Mouse (Mus musculus) hindbrain, embryonic 13.5 days (tissue): ENCODE results near the gene Togaram1. TPM values are rescaled to one million over a fixed set of nuclear protein-coding genes. Genes with fewer than 3 reads are reported as not detected.
A peak's percentile ranks its signal among the peaks of the same experiment; 100 is the strongest.

Experiments
- ATAC-seq: fragments of 200-750 bp; cut with Nextera tagmentation; 2 replicates; pipeline ENCODE4 v1.8.0; 2017; ENCODE audit warnings: moderate TSS enrichment; ENCODE audit not compliant: low FRiP score
- H3K27ac ChIP-seq: fragments of 300-500 bp; sonication (generic); 2 replicates; pipeline ENCODE4 v1.5.1; 2015; ENCODE audit warnings: inconsistent platforms, mild to moderate bottlenecking, moderate library complexity
- H3K27me3 ChIP-seq: fragments of 300-500 bp; sonication (generic); 2 replicates; pipeline ENCODE4 v1.6.1; 2015; ENCODE audit warnings: mild to moderate bottlenecking, inconsistent platforms
- H3K36me3 ChIP-seq: fragments of 300-500 bp; sonication (generic); 2 replicates; pipeline ENCODE4 v1.6.1; 2015; ENCODE audit warnings: mild to moderate bottlenecking, inconsistent platforms
- H3K4me1 ChIP-seq: fragments of 300-500 bp; sonication (generic); replicated peaks from 2 replicates; pipeline ENCODE4 v1.6.1; 2015; ENCODE audit warnings: inconsistent platforms
- H3K4me2 ChIP-seq: fragments of 300-500 bp; sonication (generic); 2 replicates; pipeline ENCODE4 v1.6.1; 2015; ENCODE audit warnings: inconsistent platforms, mild to moderate bottlenecking, moderate library complexity
- H3K4me3 ChIP-seq: fragments of 300-500 bp; sonication (generic); 2 replicates; pipeline ENCODE4 v1.5.1; 2015; ENCODE audit warnings: mild to moderate bottlenecking, inconsistent platforms
- H3K9ac ChIP-seq: fragments of 300-500 bp; sonication (generic); 2 replicates; pipeline ENCODE4 v1.6.1; 2015; ENCODE audit warnings: mild to moderate bottlenecking, inconsistent platforms
- H3K9me3 ChIP-seq: fragments of 300-500 bp; sonication (generic); 2 replicates; pipeline ENCODE4 v1.6.1; 2016; ENCODE audit warnings: inconsistent platforms
- WGBS: fragments of 180-500 bp; shearing (Covaris S2); methylation state at CpG from one replicate; pipeline ENCODE4 v1.1.7; 2015; 5-methylcytosine and 5-hydroxymethylcytosine counted together
- polyA plus RNA-seq: library from polyadenylated mRNA; unstranded; fragments of >200 nt; fragmentation: Nextera tagmentation; extraction: Ambion mirVana; gene quantifications from 2 replicates; pipeline ENCODE4 v1.2.1, GENCODE M21; 2015

Togaram1 gene
- polyA plus RNA-seq, result 24.1 and 24.7 TPM in 2 replicates

- ATAC-seq, result peak; percentile 99
- Histone ChIP-seq H3K4me3 (peak within 1 kb of the TSS; percentile 94), H3K9me3 (no peaks in the 10 kb centered on the region), H3K9ac (peak within 1 kb of the TSS; percentile 94), H3K27me3 (no peaks in the 10 kb centered on the region), H3K36me3 (no peaks in the 10 kb centered on the region), H3K27ac (peak within 1 kb of the TSS; percentile 93), H3K4me1 (peaks cover 45% of the 10 kb centered on the region), H3K4me2 (peak within 1 kb of the TSS; percentile 98)
- under 1% methylated on average over 45 of the region's 45 CpGs for WGBS
These were observed at the start of gene Togaram1, which contains the start of gene Klhl28 for GRCm38 (mm10) chr12:64965124-64966026. Gene Togaram1 (plus strand): TSS chr12:64965804. Gene Klhl28 (minus strand): TSS chr12:64965534.

- Histone ChIP-seq H3K4me2 (no peak overlapping the region), H3K27me3 (no peaks in the 10 kb centered on the region), H3K9me3 (no peaks in the 10 kb centered on the region), H3K27ac (no peak overlapping the region), H3K36me3 (peaks cover 10% of the 10 kb centered on the region), H3K4me1 (peaks cover 6% of the 10 kb centered on the region; the same call in 1 of the 2 replicates), H3K9ac (no peak overlapping the region), H3K4me3 (no peak overlapping the region)
- ATAC-seq, result no peak
These were observed 48.9 kb upstream of the Togaram1 start for GRCm38 (mm10) chr12:64916735-64917134.

GRCm38 (mm10) chr12:64917578-64918471 lies 47.8 kb upstream of the Togaram1 start, which contains the start of gene Gm527:
Gene Gm527 (plus strand): TSS chr12:64917906.
- under 1% methylated on average over 47 of the region's 93 CpGs for WGBS
- Histone ChIP-seq H3K4me3 (peak within 1 kb of the TSS; percentile 87), H3K4me1 (peaks cover 6% of the 10 kb centered on the region; the same call in 1 of the 2 replicates), H3K27me3 (no peaks in the 10 kb centered on the region), H3K9me3 (no peaks in the 10 kb centered on the region), H3K36me3 (peaks cover 13% of the 10 kb centered on the region), H3K27ac (peak within 1 kb of the TSS; percentile 87), H3K4me2 (peak within 1 kb of the TSS; percentile 73), H3K9ac (peak within 1 kb of the TSS; percentile 85)
- peak; percentile 100 for ATAC-seq

GRCm38 (mm10) chr12:64937493-64937892 lies 28.1 kb upstream of the Togaram1 start:
- Histone ChIP-seq H3K4me1 (no peaks in the 10 kb centered on the region), H3K9me3 (no peaks in the 10 kb centered on the region), H3K4me2 (no peak overlapping the region), H3K9ac (no peak overlapping the region), H3K4me3 (no peak overlapping the region), H3K27ac (no peak overlapping the region), H3K36me3 (peaks cover 6% of the 10 kb centered on the region), H3K27me3 (no peaks in the 10 kb centered on the region)
- 85% methylated on average over 2 of the region's 2 CpGs for WGBS
- ATAC-seq, result no peak

- peak overlapping the region; percentile 94 for H3K4me3 ChIP-seq
- peaks cover 36% of the 10 kb centered on the region for H3K4me1 ChIP-seq
- peak overlapping the region; percentile 78 for H3K9ac ChIP-seq
- no peaks in the 10 kb centered on the region for H3K9me3 ChIP-seq
- H3K36me3 ChIP-seq, result no peaks in the 10 kb centered on the region
- no peaks in the 10 kb centered on the region for H3K27me3 ChIP-seq
- H3K27ac ChIP-seq, result peak overlapping the region; percentile 74; the same call in 1 of the 2 replicates
- 24% methylated on average over 4 of the region's 4 CpGs for WGBS
- ATAC-seq, result no peak
- peak overlapping the region; percentile 90 for H3K4me2 ChIP-seq
These were observed 1.0 kb upstream of the Togaram1 start for GRCm38 (mm10) chr12:64964560-64964959.

- H3K4me1 ChIP-seq, result peaks cover 52% of the 10 kb centered on the region
- WGBS, result 0% methylated on average over 44 of the region's 44 CpGs
- peak overlapping the region; percentile 93 for H3K27ac ChIP-seq
- H3K27me3 ChIP-seq, result no peaks in the 10 kb centered on the region
- no peaks in the 10 kb centered on the region for H3K9me3 ChIP-seq
- no peak for ATAC-seq
- H3K36me3 ChIP-seq, result no peaks in the 10 kb centered on the region
- peak overlapping the region; percentile 94 for H3K9ac ChIP-seq
- peak overlapping the region; percentile 94 for H3K4me3 ChIP-seq
- H3K4me2 ChIP-seq, result peak overlapping the region; percentile 98
These were observed 562 bp downstream of the Togaram1 start for GRCm38 (mm10) chr12:64966101-64966631.

GRCm38 (mm10) chr12:64966652-64967435 lies 1.2 kb downstream of the Togaram1 start:
- Histone ChIP-seq H3K9me3 (no peaks in the 10 kb centered on the region), H3K36me3 (no peaks in the 10 kb centered on the region), H3K4me1 (peaks cover 58% of the 10 kb centered on the region), H3K27me3 (no peaks in the 10 kb centered on the region), H3K9ac (peak overlapping the region; percentile 94), H3K27ac (peak overlapping the region; percentile 93), H3K4me3 (peak overlapping the region; percentile 94), H3K4me2 (peak overlapping the region; percentile 98)
- WGBS, result 4% methylated on average over 19 of the region's 19 CpGs
- no peak for ATAC-seq

GRCm38 (mm10) chr12:64967470-64967869 lies 1.9 kb downstream of the Togaram1 start:
- Histone ChIP-seq H3K4me1 (peaks cover 63% of the 10 kb centered on the region), H3K36me3 (no peaks in the 10 kb centered on the region), H3K9ac (peak overlapping the region; percentile 94), H3K27ac (no peak overlapping the region), H3K27me3 (no peaks in the 10 kb centered on the region), H3K4me3 (peak overlapping the region; percentile 94), H3K9me3 (no peaks in the 10 kb centered on the region), H3K4me2 (peak overlapping the region; percentile 98)
- WGBS, result 1% methylated on average over 9 of the region's 9 CpGs
- no peak for ATAC-seq

GRCm38 (mm10) chr12:64968067-64968466 lies 2.5 kb downstream of the Togaram1 start:
- H3K27ac ChIP-seq, result no peak overlapping the region
- H3K4me2 ChIP-seq, result peak overlapping the region; percentile 98
- no peak for ATAC-seq
- WGBS, result 6% methylated on average over 2 of the region's 2 CpGs
- H3K9me3 ChIP-seq, result no peaks in the 10 kb centered on the region
- no peaks in the 10 kb centered on the region for H3K27me3 ChIP-seq
- no peaks in the 10 kb centered on the region for H3K36me3 ChIP-seq
- H3K9ac ChIP-seq, result peak overlapping the region; percentile 94
- H3K4me3 ChIP-seq, result peak overlapping the region; percentile 94
- peaks cover 63% of the 10 kb centered on the region for H3K4me1 ChIP-seq

- H3K4me3 ChIP-seq, result peak overlapping the region; percentile 4
- H3K9me3 ChIP-seq, result no peaks in the 10 kb centered on the region
- ATAC-seq, result no peak
- H3K4me2 ChIP-seq, result peak overlapping the region; percentile 66
- no peak overlapping the region for H3K27ac ChIP-seq
- H3K9ac ChIP-seq, result peak overlapping the region; percentile 20; the same call in 1 of the 2 replicates
- H3K27me3 ChIP-seq, result no peaks in the 10 kb centered on the region
- peaks cover 52% of the 10 kb centered on the region for H3K4me1 ChIP-seq
- no peaks in the 10 kb centered on the region for H3K36me3 ChIP-seq
These were observed 5.8 kb downstream of the Togaram1 start for GRCm38 (mm10) chr12:64971399-64971798.

- Histone ChIP-seq H3K27me3 (no peaks in the 10 kb centered on the region), H3K9me3 (no peaks in the 10 kb centered on the region), H3K9ac (peak overlapping the region; percentile 46; the same call in 1 of the 2 replicates), H3K36me3 (no peaks in the 10 kb centered on the region), H3K27ac (no peak overlapping the region), H3K4me1 (peaks cover 47% of the 10 kb centered on the region), H3K4me3 (no peak overlapping the region), H3K4me2 (peak overlapping the region; percentile 66; the same call in 1 of the 2 replicates)
- ATAC-seq, result no peak
- WGBS, result 83% methylated on average over 6 of the region's 6 CpGs
These were observed 6.5 kb downstream of the Togaram1 start for GRCm38 (mm10) chr12:64972063-64972462.
